Mouse (Mus musculus) liver, adult 2 months (tissue): ENCODE data around the gene Acta2. TPM values are rescaled to one million over a fixed set of nuclear protein-coding genes. Genes with fewer than 3 reads are reported as not detected.

Experiments
- DNase-seq: peaks from one replicate; pipeline ENCODE4 v3.0.0-alpha.2; 2011; ENCODE audit warnings: low read depth, low spot score; ENCODE audit errors: extremely low read depth
- H3K27ac ChIP-seq: fragments of 200-500 bp; replicated peaks from 2 replicates; pipeline ENCODE4 v1.5.1; 2012; ENCODE audit warnings: low read depth, mild to moderate bottlenecking, control low read depth, inconsistent platforms, low read length; ENCODE audit not compliant: insufficient read depth
- H3K27me3 ChIP-seq: fragments of 200-500 bp; 2 replicates; pipeline ENCODE4 v1.6.1; 2012; ENCODE audit warnings: mild to moderate bottlenecking, moderate library complexity, low read length, inconsistent platforms; ENCODE audit not compliant: control insufficient read depth, insufficient read depth
- H3K36me3 ChIP-seq: fragments of 200-500 bp; 2 replicates; pipeline ENCODE4 v1.6.1; 2012; ENCODE audit warnings: low read length, inconsistent platforms; ENCODE audit not compliant: control insufficient read depth, insufficient read depth
- H3K4me1 ChIP-seq: fragments of 200-500 bp; 2 replicates; pipeline ENCODE4 v1.6.1; 2011; ENCODE audit warnings: low read length; ENCODE audit not compliant: control insufficient read depth, insufficient read depth
- H3K4me3 ChIP-seq: fragments of 200-500 bp; 2 replicates; pipeline ENCODE4 v1.5.1; 2011; ENCODE audit warnings: low read depth, mild to moderate bottlenecking, control low read depth, low read length, moderate library complexity; ENCODE audit not compliant: insufficient read depth
- H3K79me2 ChIP-seq: fragments of 200-500 bp; 2 replicates; pipeline ENCODE4 v1.6.1; 2012; ENCODE audit warnings: inconsistent platforms, mild to moderate bottlenecking, low read length, moderate library complexity; ENCODE audit not compliant: control insufficient read depth, insufficient read depth
- H3K9ac ChIP-seq: fragments of 200-500 bp; 2 replicates; pipeline ENCODE4 v1.6.1; 2012; ENCODE audit warnings: low read depth, mild to moderate bottlenecking, control low read depth, inconsistent platforms, low read length
- CTCF ChIP-seq: fragments of 200-500 bp; IDR thresholded peaks from 2 replicates; pipeline ENCODE4 v1.5.1; 2011; ENCODE audit warnings: low read depth, low read length, control low read depth
- POLR2A ChIP-seq: fragments of 200-500 bp; IDR thresholded peaks from 2 replicates; pipeline ENCODE4 v1.6.1; 2011; ENCODE audit warnings: low read length, control low read depth; ENCODE audit not compliant: insufficient read depth; ENCODE audit errors: extremely low read depth
- WGBS: fragments of 180-500 bp; shearing (Covaris S2); methylation state at CpG from one replicate; pipeline ENCODE4 v1.1.7; 2018; 5-methylcytosine and 5-hydroxymethylcytosine counted together
- polyA plus RNA-seq: library from polyadenylated mRNA; depleted of rRNA; stranded (reverse); fragments of >200 nt; gene quantifications from 2 replicates; pipeline ENCODE4 v1.2.3, GENCODE M21; 2012
- total RNA-seq: library from RNA; depleted of rRNA; stranded (reverse); fragments of >200 nt; gene quantifications from 2 replicates; pipeline ENCODE4 v1.2.3, GENCODE M21; 2014

Acta2 gene
- total and polyA plus RNA-seq, 2 experiments = 2.0 to 3.6 TPM

DNA sequence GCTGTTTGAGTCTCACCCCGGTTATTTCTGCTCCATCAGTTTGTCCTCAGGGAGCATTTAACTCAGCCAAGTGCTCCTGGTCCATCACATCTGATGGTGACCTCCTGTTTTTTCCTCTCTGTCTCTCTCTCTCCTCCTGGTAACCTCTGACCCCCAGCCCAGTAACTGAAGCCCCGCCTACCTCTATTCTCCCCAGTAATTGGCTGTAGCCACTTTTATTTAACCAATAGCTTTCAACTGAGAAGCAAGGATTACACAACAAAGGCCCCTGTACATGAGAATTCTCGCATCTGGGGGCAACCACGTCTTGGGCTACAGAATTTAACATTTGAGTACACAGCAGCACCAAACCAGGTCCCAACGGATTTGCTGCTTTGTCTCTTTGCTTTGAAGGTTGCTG lies 23.1 kb downstream of the Acta2 start:
- Histone ChIP-seq H3K4me3 (no peak overlapping the region), H3K9ac (no peak overlapping the region), H3K4me1 (no peaks in the 10 kb centered on the region), H3K27me3 (no peaks in the 10 kb centered on the region), H3K79me2 (no peaks in the 10 kb centered on the region), H3K36me3 (no peaks in the 10 kb centered on the region), H3K27ac (no peak overlapping the region)
- no peak for TF ChIP-seq CTCF
- no peak for TF ChIP-seq POLR2A
- WGBS = 84% methylated on average over 5 of the region's 5 CpGs
- no peak for DNase-seq

- no peak for DNase-seq
- Histone ChIP-seq H3K4me3 (no peak overlapping the region), H3K27ac (no peak overlapping the region), H3K27me3 (no peaks in the 10 kb centered on the region), H3K9ac (no peak overlapping the region), H3K36me3 (no peaks in the 10 kb centered on the region), H3K4me1 (no peaks in the 10 kb centered on the region), H3K79me2 (no peaks in the 10 kb centered on the region)
- TF ChIP-seq POLR2A (no peak), CTCF (no peak)
- WGBS = 79% methylated on average over 7 of the region's 7 CpGs
These were observed 23.8 kb downstream of the Acta2 start for GRCm38 (mm10) chr19:34231596-34231995.

DNA sequence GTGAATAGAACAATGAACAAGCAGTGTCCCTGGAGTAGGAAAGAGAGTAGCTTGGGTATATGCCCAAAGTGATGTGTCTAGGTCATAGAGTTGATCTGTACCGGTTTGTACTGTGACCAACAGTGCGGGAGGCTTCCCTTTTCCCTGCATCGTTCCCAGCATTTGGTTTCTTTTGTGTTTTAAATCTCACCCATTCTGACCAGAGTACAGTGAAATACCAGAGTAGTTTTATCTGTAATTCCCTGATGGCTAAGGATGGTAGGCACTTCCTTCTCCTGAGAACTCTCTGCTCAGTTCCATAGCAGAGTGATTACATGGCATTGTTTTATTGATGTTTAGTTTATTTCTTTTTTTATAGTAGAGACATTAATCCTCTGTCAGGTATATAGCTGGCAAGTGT lies 32.6 kb downstream of the Acta2 start:
- Histone ChIP-seq H3K27me3 (peaks cover 3% of the 10 kb centered on the region), H3K4me3 (no peak overlapping the region), H3K79me2 (no peaks in the 10 kb centered on the region), H3K27ac (no peak overlapping the region), H3K9ac (no peak overlapping the region), H3K4me1 (no peaks in the 10 kb centered on the region), H3K36me3 (no peaks in the 10 kb centered on the region)
- DNase-seq = no peak
- TF ChIP-seq CTCF (no peak), POLR2A (no peak)
- 86% methylated on average over 3 of the region's 3 CpGs for WGBS

DNA sequence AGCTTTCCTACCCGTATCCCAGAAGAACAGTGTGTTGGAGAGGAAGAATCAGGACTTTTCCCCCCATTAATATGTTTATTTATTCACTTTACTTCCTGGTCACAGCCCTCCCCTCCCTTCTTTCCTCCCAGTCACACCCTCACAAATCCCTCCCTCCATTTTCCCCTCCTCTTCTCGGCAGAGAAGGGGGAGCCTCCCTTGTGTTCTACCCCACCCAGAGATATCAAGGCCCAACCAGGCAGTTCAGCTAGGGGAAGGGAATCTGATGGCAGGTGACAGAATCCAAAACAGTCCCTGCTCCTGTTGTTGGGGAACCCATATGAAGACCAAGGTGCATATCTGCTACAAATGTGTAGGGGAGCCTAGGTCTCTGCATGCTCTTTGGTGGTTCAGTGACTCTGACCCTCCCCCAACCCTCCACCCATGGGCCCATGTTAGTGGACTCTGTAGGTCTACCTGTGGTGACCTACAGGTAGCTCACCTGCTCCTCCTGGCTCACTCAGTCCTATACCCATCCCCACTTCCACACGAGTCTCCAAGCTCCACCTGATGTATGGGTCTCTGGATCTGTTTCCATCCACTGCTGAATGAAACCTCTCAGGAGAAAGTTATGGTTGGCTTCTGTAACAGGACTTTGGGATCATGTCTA lies 34.5 kb downstream of the Acta2 start:
- Histone ChIP-seq H3K79me2 (no peaks in the 10 kb centered on the region), H3K4me1 (no peaks in the 10 kb centered on the region), H3K36me3 (no peaks in the 10 kb centered on the region), H3K4me3 (no peak overlapping the region), H3K27me3 (peaks cover 8% of the 10 kb centered on the region), H3K9ac (no peak overlapping the region), H3K27ac (no peak overlapping the region)
- TF ChIP-seq CTCF (no peak), POLR2A (no peak)
- DNase-seq = no peak
- WGBS = 86% methylated on average over 3 of the region's 3 CpGs

DNA sequence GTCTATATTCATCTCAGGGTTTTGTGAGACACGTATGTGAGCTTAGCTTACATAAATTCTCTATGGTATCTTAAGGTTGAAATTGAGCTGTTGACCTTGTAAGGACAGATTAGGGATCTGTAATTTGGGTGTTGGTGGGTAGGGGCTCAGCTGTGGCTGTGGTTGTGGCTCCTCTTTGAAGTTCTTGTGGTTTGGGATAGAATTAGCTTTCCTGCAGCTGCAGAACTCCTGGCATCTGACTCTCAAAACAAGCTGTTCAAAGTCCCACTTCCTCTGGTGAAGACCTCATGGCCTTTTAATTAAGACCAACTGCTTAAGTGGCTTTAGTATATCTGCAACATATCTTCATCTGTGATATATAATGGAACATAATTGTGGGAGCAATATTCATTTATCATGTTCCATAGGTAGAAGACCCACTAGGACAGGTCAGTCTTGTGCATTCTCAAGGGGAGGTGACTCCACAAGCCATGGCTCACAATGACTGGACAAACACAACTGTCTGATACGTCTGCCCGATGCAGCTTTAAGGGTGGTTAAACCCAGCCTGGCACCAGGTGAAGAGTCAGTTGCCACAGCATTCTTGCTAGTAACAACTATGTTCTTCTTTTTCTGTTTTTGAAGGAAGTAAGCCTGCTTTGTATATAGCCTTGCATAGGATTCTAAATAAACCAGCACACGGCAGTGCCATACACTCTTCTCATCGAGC lies 36.0 kb downstream of the Acta2 start:
- H3K36me3 ChIP-seq = no peaks in the 10 kb centered on the region
- H3K9ac ChIP-seq = no peak overlapping the region
- DNase-seq = no peak
- no peaks in the 10 kb centered on the region for H3K79me2 ChIP-seq
- TF ChIP-seq CTCF (no peak), POLR2A (no peak)
- H3K4me1 ChIP-seq = no peaks in the 10 kb centered on the region
- H3K27ac ChIP-seq = no peak overlapping the region
- H3K4me3 ChIP-seq = no peak overlapping the region
- 92% methylated on average over 5 of the region's 5 CpGs for WGBS
- peaks cover 9% of the 10 kb centered on the region for H3K27me3 ChIP-seq

DNA sequence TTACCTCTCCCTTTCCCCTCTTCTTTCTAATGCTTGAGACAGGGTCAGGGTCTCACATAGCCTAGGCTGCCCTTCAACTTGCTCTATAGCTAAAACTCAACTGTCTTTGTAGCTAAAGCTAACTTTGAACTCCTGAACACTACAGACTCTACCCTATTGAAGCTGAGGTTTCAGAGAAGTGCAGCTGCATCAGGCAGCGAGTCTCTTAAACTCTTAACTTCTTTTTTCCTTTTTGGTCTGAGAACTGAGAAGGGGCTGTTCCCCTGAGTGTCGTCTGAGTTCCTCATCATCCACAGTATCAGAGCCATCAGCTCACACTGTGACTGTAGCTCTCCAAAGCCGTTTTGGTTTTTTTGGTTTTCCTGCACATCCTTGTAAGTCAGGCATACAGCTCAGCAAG lies 37.6 kb downstream of the Acta2 start:
- Histone ChIP-seq H3K36me3 (no peaks in the 10 kb centered on the region), H3K27ac (no peak overlapping the region), H3K4me1 (peaks cover 3% of the 10 kb centered on the region; the same call in 1 of the 2 replicates), H3K27me3 (peaks cover 16% of the 10 kb centered on the region), H3K4me3 (no peak overlapping the region), H3K79me2 (no peaks in the 10 kb centered on the region), H3K9ac (no peak overlapping the region)
- no peak for DNase-seq
- WGBS = 82% methylated on average over 3 of the region's 3 CpGs
- TF ChIP-seq POLR2A = no peak
- no peak for TF ChIP-seq CTCF
